Mouse (Mus musculus): Measurements from ENCODE around the gene E2f3.

DNA sequence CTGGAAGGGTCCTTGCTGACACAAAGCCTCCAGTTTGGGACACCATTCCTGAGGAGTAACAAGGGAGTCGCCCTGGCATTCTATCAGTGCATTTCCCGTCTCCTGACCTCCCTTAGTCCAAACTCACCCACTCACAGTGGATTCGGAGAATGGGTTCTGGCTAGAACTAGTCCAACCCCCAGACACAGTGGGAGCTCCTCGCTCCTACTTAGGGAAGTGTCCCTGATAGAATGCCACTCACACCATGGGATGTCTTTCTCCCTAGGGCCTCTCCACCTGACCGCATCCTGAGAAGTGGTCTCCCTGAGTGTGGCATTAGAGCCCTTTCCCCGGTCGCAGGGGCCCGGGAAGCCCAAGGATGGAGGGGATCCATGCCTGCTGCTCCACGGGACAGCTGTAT lies 77.4 kb downstream of the E2f3 start:
- TF ChIP-seq CTCF (IDR thresholded peaks at IDR 0.05; ENCODE audit: insufficient read depth, low read depth, low read length) (no peak), POLR2A (IDR thresholded peaks at IDR 0.05; ENCODE audit: insufficient read depth, low read depth, low read length) (no peak)

Measured in olfactory bulb, adult 2 months (tissue).